Mouse (Mus musculus): ENCODE results near the gene Oas1d. TPM values are rescaled to one million over a fixed set of nuclear protein-coding genes. Genes with fewer than 3 reads are reported as not detected.
"Not testable (repeated sequence)": the region's sequence is repeated elsewhere in the genome, so short reads cannot be mapped to it uniquely, and the experiment has no call there.

The Oas1d gene
- polyA plus RNA-seq, 1 experiment from 2014 or later = not detected

DNA sequence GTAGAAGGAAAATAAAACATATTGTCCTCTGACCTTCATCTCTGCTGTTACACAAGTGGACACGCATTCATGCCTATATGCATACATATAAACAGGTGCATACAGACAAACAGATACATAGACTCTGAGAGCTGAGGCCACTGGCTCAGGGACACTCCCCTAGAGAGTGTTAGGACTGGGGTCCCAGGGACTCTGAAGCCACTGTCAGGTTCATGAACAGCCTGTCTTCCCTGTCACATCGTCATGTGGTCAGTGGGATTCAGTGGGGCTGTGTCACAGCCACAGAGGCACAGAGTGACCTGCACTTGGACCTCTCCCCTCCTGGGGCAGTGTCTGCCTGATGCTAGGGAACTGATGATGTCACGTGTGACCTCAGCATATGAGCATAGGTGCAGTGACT lies 6.0 kb downstream of the Oas1d start:
- 87% methylated on average over 3 of the region's 3 CpGs for WGBS
- H3K4me1 ChIP-seq (replicated peaks; ENCODE audit: control insufficient read depth, insufficient read depth, low read length) = no peaks in the 10 kb centered on the region
- no peak overlapping the region for H3K4me2 ChIP-seq (ENCODE audit: low read length)
- ATAC-seq = no peak
- H3K9me3 ChIP-seq (ENCODE audit: control insufficient read depth, low read length) = no peaks in the 10 kb centered on the region
- H3K36me3 ChIP-seq (ENCODE audit: control insufficient read depth, insufficient read depth) = no peaks in the 10 kb centered on the region
- no peaks in the 10 kb centered on the region for H3K27me3 ChIP-seq (replicated peaks; ENCODE audit: control insufficient read depth, insufficient read depth, low read length)
- no peak overlapping the region for H3K27ac ChIP-seq (ENCODE audit: low read length)
- H3K9ac ChIP-seq (replicated peaks; ENCODE audit: low read depth, low read length) = no peak overlapping the region
- no peak overlapping the region for H3K4me3 ChIP-seq (replicated peaks; ENCODE audit: low read length)

DNA sequence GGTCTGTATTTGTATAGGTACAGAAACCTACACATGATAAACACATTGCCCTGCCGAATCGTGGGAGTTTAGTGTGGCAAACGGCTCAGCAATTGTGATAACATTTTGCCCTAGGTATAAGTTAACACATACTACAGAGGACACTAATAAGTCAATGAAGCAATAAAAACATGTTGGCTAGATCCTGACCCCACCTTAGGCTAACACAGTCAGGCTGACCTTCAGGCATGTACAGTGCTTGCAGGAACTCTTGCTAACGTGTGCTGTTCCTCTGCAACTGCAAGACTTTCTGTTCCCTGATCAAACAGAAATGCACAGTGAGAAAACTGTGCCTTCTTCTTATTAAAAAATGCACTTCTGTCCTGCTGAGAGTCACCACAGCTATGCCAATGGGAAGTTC lies 9.6 kb downstream of the Oas1d start:
- no peak for ATAC-seq
- no peaks in the 10 kb centered on the region for H3K36me3 ChIP-seq (ENCODE audit: control insufficient read depth, insufficient read depth)
- H3K4me2 ChIP-seq (ENCODE audit: low read length) = no peak overlapping the region
- no peak overlapping the region for H3K27ac ChIP-seq (ENCODE audit: low read length)
- H3K9ac ChIP-seq (replicated peaks; ENCODE audit: low read depth, low read length) = no peak overlapping the region
- 88% methylated on average over 4 of the region's 4 CpGs for WGBS
- no peaks in the 10 kb centered on the region for H3K4me1 ChIP-seq (replicated peaks; ENCODE audit: control insufficient read depth, insufficient read depth, low read length)
- no peak overlapping the region for H3K4me3 ChIP-seq (replicated peaks; ENCODE audit: low read length)
- H3K27me3 ChIP-seq (replicated peaks; ENCODE audit: control insufficient read depth, insufficient read depth, low read length) = no peaks in the 10 kb centered on the region
- H3K9me3 ChIP-seq (ENCODE audit: control insufficient read depth, low read length) = no peaks in the 10 kb centered on the region

DNA sequence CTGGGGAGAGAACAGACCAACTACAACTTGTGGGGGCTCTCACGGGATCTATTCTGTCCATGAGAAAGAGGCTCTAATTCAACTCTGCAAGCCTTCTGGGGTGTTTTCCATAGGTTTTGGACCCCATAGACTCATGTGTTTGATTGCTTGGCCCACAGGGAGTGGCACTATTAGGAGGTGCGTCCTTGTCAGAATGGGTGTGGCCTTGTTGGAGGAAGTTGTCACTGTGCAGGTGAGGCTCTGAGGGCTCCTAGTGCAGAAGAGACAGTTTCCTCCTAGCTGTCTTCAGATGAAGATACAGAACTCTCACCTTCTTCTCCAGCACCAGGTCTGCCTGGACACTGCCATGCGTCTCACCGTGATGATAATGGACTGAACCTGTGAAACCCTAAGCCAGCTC lies 10.2 kb downstream of the Oas1d start:
- not testable (repeated sequence) for H3K4me2 ChIP-seq (ENCODE audit: low read length); H3K9ac ChIP-seq (replicated peaks; ENCODE audit: low read depth, low read length); H3K27me3 ChIP-seq (replicated peaks; ENCODE audit: control insufficient read depth, insufficient read depth, low read length); H3K4me3 ChIP-seq (replicated peaks; ENCODE audit: low read length); H3K4me1 ChIP-seq (replicated peaks; ENCODE audit: control insufficient read depth, insufficient read depth, low read length); H3K27ac ChIP-seq (ENCODE audit: low read length); H3K9me3 ChIP-seq (ENCODE audit: control insufficient read depth, low read length); ATAC-seq; H3K36me3 ChIP-seq (ENCODE audit: control insufficient read depth, insufficient read depth)
- WGBS = 90% methylated on average over 4 of the region's 4 CpGs

DNA sequence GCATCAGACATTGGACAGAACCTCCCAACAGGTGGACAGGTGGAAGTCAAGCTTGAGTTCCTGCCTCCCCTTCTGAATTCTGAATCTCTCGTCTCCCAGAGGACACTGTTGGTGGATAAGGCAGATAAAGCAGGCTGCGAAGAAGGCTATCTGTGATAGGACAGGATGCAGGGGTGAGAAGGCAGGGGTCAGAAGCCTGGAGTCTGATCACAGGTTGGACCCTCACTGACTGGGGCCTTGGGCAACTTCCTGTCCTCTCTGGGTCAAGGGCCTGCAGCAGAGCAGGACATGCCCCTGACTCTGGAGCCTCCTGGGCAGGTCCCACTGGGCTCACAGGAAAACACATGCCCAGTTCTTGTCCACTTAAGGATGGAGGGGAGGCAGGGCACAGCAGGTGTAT lies 12.0 kb downstream of the Oas1d start:
- not testable (repeated sequence) for H3K27me3 ChIP-seq (replicated peaks; ENCODE audit: control insufficient read depth, insufficient read depth, low read length); H3K4me2 ChIP-seq (ENCODE audit: low read length); H3K4me3 ChIP-seq (replicated peaks; ENCODE audit: low read length); H3K9ac ChIP-seq (replicated peaks; ENCODE audit: low read depth, low read length); ATAC-seq; H3K36me3 ChIP-seq (ENCODE audit: control insufficient read depth, insufficient read depth); H3K27ac ChIP-seq (ENCODE audit: low read length); H3K9me3 ChIP-seq (ENCODE audit: control insufficient read depth, low read length); H3K4me1 ChIP-seq (replicated peaks; ENCODE audit: control insufficient read depth, insufficient read depth, low read length)
- WGBS = 88% methylated on average over 2 of the region's 2 CpGs

DNA sequence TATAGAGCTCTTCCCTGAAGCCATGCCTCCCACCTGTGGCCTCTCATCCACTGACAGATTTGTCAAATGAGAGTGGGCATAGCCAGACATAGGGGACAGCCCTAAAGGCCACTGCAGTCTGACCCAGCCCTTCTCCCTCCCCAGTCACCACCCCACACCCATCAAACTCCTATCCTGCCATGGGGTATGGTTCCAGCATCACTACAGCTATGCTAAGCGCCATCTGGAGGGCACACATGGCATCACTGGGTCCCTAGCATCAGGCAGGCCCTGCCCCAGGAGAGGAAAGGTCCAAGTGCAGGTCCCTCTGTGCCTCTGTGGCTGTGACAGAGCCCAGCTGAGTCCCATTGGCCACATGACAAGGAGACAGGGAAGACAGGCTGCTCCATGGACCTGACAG lies 12.7 kb downstream of the Oas1d start:
- Histone ChIP-seq H3K27ac (ENCODE audit: low read length) (no peak overlapping the region), H3K9me3 (ENCODE audit: control insufficient read depth, low read length) (no peaks in the 10 kb centered on the region), H3K36me3 (ENCODE audit: control insufficient read depth, insufficient read depth) (no peaks in the 10 kb centered on the region), H3K4me3 (replicated peaks; ENCODE audit: low read length) (no peak overlapping the region), H3K4me2 (ENCODE audit: low read length) (no peak overlapping the region), H3K9ac (replicated peaks; ENCODE audit: low read depth, low read length) (no peak overlapping the region), H3K4me1 (replicated peaks; ENCODE audit: control insufficient read depth, insufficient read depth, low read length) (no peaks in the 10 kb centered on the region), H3K27me3 (replicated peaks; ENCODE audit: control insufficient read depth, insufficient read depth, low read length) (no peaks in the 10 kb centered on the region)
- 6% methylated on average over 1 of the region's 1 CpGs for WGBS
- ATAC-seq = no peak

DNA sequence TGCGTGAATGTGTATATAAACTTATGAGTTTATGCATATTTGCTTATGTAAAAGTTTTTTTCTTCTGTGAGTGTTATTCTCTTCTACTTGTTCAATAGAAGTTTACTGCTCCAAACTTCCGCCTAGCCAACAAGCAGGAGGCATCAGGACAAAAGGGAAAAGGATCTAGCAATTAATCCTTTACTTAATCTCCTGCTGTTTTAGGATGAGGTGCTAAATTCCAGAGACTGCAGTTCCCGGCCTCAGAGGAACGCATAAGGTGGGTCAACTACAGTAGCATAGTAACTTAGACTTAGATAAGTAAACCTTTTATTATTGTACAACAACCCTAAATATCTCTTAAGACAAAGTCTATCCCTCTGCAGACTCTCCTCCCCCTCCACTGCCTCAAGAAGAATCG lies 19.6 kb downstream of the Oas1d start:
- Histone ChIP-seq H3K36me3 (ENCODE audit: control insufficient read depth, insufficient read depth) (no peaks in the 10 kb centered on the region), H3K4me2 (ENCODE audit: low read length) (no peak overlapping the region), H3K4me1 (replicated peaks; ENCODE audit: control insufficient read depth, insufficient read depth, low read length) (no peaks in the 10 kb centered on the region), H3K9ac (replicated peaks; ENCODE audit: low read depth, low read length) (no peak overlapping the region), H3K27ac (ENCODE audit: low read length) (no peak overlapping the region), H3K9me3 (ENCODE audit: control insufficient read depth, low read length) (no peaks in the 10 kb centered on the region), H3K4me3 (replicated peaks; ENCODE audit: low read length) (no peak overlapping the region), H3K27me3 (replicated peaks; ENCODE audit: control insufficient read depth, insufficient read depth, low read length) (no peaks in the 10 kb centered on the region)
- ATAC-seq = no peak
- 18% methylated on average over 5 of the region's 5 CpGs for WGBS

DNA sequence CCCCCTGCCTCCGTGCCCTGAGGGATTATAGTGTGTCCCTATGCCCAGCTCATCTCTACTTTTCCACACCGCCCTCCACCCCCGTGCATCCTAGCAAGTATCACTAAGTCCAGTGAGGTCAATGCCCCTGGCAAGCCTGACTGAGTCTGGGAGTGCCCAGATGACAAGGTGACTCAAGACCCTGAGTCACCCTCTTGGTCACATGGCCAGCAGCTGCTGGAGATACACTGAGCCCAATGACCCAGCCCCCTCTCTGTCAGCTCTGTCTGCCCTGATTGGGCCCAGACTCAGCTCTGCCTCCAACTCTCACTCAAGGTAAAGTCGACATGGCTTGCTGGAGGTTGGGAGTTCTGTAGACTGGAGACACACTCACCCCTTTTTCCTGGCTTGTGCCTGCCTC lies 23.5 kb downstream of the Oas1d start:
- H3K4me1 ChIP-seq (replicated peaks; ENCODE audit: control insufficient read depth, insufficient read depth, low read length) = no peaks in the 10 kb centered on the region
- 86% methylated on average over 4 of the region's 4 CpGs for WGBS
- H3K4me2 ChIP-seq (ENCODE audit: low read length) = no peak overlapping the region
- H3K36me3 ChIP-seq (ENCODE audit: control insufficient read depth, insufficient read depth) = no peaks in the 10 kb centered on the region
- H3K4me3 ChIP-seq (replicated peaks; ENCODE audit: low read length) = no peak overlapping the region
- H3K9ac ChIP-seq (replicated peaks; ENCODE audit: low read depth, low read length) = no peak overlapping the region
- no peaks in the 10 kb centered on the region for H3K9me3 ChIP-seq (ENCODE audit: control insufficient read depth, low read length)
- no peak overlapping the region for H3K27ac ChIP-seq (ENCODE audit: low read length)
- ATAC-seq = no peak
- no peaks in the 10 kb centered on the region for H3K27me3 ChIP-seq (replicated peaks; ENCODE audit: control insufficient read depth, insufficient read depth, low read length)

DNA sequence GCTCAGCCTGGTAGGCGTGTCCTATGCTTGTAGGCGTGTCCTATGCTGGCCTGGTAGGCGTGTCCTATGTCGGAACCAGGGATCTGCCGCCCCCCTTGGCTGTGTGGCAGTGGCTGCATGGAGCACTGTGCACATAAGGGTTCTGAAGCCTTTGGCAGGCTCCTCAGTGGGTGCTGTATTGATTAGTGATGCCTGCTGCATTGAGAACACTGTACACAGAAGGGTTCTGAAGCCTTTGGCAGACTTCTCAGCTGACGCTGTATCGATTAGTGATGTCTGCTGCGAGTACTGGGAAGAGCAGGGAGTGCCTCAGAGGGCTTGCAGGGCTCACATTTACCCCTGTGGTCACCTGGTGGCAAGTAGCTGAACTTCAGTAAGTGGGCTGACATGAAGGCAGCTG lies 24.2 kb downstream of the Oas1d start:
- no peak overlapping the region for H3K27ac ChIP-seq (ENCODE audit: low read length)
- no peak for ATAC-seq
- 45% methylated on average over 8 of the region's 8 CpGs for WGBS

DNA sequence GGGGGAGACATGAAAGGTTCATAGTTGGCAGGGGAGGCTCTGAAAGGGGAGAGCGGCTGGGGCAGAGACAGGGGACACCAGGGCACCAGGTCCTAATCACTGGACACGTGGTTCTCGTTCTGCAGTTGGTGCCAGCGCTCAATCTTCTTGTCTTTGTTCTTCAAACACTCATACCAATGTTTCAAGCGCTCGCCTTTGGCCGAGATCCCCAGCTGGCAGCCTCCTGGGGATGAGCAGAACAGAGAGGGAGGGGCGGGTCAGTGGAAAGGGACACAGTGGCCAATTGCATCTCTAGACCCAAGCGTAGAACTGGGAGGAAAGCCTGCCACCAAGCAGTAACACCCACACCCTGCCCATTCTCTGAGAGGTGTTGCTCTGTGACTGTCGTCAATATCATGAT lies 27.7 kb downstream of the Oas1d start:
- Histone ChIP-seq H3K27me3 (replicated peaks; ENCODE audit: control insufficient read depth, insufficient read depth, low read length) (no peaks in the 10 kb centered on the region), H3K4me3 (replicated peaks; ENCODE audit: low read length) (no peak overlapping the region), H3K9me3 (ENCODE audit: control insufficient read depth, low read length) (no peaks in the 10 kb centered on the region), H3K36me3 (ENCODE audit: control insufficient read depth, insufficient read depth) (no peaks in the 10 kb centered on the region), H3K4me1 (replicated peaks; ENCODE audit: control insufficient read depth, insufficient read depth, low read length) (no peaks in the 10 kb centered on the region), H3K9ac (replicated peaks; ENCODE audit: low read depth, low read length) (no peak overlapping the region), H3K4me2 (ENCODE audit: low read length) (no peak overlapping the region), H3K27ac (ENCODE audit: low read length) (no peak overlapping the region)
- ATAC-seq = no peak
- 69% methylated on average over 10 of the region's 10 CpGs for WGBS

More for the DNA sequence above, 24.2 kb downstream of the Oas1d start:
- no peak overlapping the region for H3K9ac ChIP-seq (replicated peaks; ENCODE audit: low read depth, low read length)
- no peak overlapping the region for H3K4me2 ChIP-seq (ENCODE audit: low read length)
- H3K36me3 ChIP-seq (ENCODE audit: control insufficient read depth, insufficient read depth) = no peaks in the 10 kb centered on the region
- no peaks in the 10 kb centered on the region for H3K27me3 ChIP-seq (replicated peaks; ENCODE audit: control insufficient read depth, insufficient read depth, low read length)
- no peaks in the 10 kb centered on the region for H3K9me3 ChIP-seq (ENCODE audit: control insufficient read depth, low read length)
- H3K4me1 ChIP-seq (replicated peaks; ENCODE audit: control insufficient read depth, insufficient read depth, low read length) = no peaks in the 10 kb centered on the region
- H3K4me3 ChIP-seq (replicated peaks; ENCODE audit: low read length) = no peak overlapping the region

DNA sequence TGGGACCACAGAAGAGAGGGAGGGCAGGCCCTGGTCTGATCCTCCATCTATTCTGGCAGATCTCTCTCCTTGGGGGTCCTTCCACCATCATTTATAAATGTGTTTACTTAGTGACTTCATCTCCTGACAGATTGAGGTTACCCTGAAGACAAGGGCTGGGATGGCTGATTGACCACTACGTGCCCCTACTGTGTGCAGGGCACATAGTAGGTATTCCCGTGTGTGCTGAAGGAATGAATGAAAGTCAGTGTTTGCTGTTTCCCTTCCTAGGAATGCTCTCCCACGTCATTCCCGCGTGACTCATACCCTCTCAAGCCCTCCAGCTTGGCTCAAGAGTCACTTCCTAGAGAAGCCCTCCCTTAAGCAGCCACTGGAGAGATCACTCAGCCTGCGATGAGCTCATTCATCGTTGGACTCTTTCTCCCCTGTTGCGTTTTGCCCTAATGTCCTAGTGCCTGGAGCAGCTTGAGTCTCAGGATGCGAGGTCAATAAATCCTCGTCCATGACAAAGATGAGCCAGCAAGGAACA lies 38.0 kb downstream of the Oas1d start:
- 71% methylated on average over 10 of the region's 10 CpGs for WGBS

More for the DNA sequence above, 38.0 kb downstream of the Oas1d start:
- H3K27ac ChIP-seq (ENCODE audit: low read length) = no peak overlapping the region
- H3K27me3 ChIP-seq (replicated peaks; ENCODE audit: control insufficient read depth, insufficient read depth, low read length) = no peaks in the 10 kb centered on the region
- H3K9ac ChIP-seq (replicated peaks; ENCODE audit: low read depth, low read length) = no peak overlapping the region
- H3K4me2 ChIP-seq (ENCODE audit: low read length) = no peak overlapping the region
- no peak overlapping the region for H3K4me3 ChIP-seq (replicated peaks; ENCODE audit: low read length)
- H3K4me1 ChIP-seq (replicated peaks; ENCODE audit: control insufficient read depth, insufficient read depth, low read length) = no peaks in the 10 kb centered on the region
- no peaks in the 10 kb centered on the region for H3K36me3 ChIP-seq (ENCODE audit: control insufficient read depth, insufficient read depth)
- ATAC-seq = no peak
- H3K9me3 ChIP-seq (ENCODE audit: control insufficient read depth, low read length) = no peaks in the 10 kb centered on the region

Data from forebrain, embryonic 16.5 days (tissue).